Mouse (Mus musculus): ENCODE measurements around the gene Theg.

DNA sequence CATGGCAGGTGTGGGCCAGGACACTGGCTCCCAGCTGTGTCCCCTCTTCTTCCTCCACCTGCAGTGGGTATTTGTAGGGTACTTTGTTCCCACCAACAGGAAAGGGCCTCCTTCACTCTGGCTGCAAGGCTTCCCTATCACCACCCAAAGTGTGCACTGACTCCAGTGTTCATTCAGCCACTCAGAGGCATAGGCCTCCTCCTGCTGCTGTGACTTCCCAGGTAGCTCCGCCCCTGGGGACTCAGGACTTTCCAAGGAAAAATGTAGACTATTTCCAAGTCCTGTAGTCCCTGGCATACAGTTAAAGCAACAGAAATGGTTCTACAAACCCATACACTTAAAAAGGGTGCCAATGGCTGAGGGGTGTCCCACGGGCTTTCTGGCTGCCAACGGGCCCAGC lies 54.5 kb downstream of the Theg start:
- TF ChIP-seq EP300 (IDR thresholded peaks at IDR 0.05; ENCODE audit: low read depth): no peak
- no peak for TF ChIP-seq CTCF (IDR thresholded peaks at IDR 0.05; ENCODE audit: low read depth)

Measured in liver, postnatal 0 days (tissue).